Mouse (Mus musculus) c-Kit-negative CD71-positive TER-119-positive erythroid progenitor cells, embryonic 14.5 days (primary cell): ENCODE measurements around the gene 9130019O22Rik.
A peak's percentile ranks its signal among the peaks of the same experiment; 100 is the strongest.
"Not testable (repeated sequence)": the region's sequence is repeated elsewhere in the genome, so short reads cannot be mapped to it uniquely, and the experiment has no call there.

Source experiments
- DNase-seq: peaks from one replicate; pipeline ENCODE4 v3.0.0-alpha.2; 2013; ENCODE audit warnings: low read depth, low spot score

Gene 9130019O22Rik

DNA sequence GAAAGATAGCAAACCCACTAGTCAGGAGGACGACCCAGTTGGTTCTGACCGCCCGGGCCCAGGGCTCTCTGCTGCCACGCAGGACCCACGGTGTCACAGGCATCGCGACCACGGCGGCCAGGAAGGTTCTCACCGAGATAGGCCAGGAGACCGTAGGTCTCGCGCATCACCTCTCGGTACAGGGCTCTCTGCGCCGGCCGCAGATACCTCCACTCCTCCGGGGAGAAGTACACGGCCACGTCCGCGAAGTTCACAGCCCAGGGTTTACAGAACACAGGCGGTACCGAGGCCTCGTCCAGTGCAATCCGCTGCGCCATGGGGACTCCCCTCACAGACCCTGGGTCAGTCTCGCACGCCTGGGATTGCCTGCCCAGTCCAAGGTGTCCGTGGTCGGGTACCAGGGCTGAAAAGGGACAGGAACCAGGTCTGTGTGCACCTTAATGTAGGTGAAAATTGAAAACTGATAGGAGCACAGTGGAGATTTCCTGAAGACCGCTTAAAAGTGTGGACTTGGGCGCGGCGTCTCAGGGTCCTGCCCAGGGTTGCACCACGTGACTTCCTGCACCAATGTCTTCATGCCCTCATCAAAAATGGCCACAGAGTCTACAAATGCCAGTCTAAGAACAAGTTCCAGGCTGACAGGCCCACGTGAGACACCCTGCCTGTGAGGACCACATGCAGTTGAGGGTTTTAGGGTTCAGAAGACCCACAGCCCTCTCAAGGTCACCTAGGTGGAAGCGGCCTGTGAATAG, at the start of gene 9130019O22Rik:
Gene 9130019O22Rik (minus strand): TSS at position 526 of the 752 bp plus-strand sequence.
- peak; percentile 84 for DNase-seq

DNA sequence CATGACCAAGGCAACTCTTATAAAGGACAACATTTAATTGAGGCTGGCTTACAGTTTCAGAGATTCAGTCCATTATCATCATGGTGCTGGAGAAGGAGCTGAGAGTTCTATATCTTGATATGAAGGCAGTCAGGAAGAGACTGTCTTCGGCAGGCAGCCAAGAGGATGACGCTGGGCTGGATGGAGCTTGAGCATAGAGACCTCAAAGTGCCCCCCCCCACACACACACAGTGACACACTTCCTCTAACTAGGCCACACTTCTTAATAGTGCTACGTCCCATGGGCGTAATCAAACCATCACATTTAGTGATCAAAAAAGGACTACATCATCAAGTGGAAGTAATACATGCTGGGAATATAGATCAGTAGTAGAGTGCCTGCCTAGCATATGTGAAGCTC, 48.2 kb upstream of the 9130019O22Rik start:
- DNase-seq: no peak

DNA sequence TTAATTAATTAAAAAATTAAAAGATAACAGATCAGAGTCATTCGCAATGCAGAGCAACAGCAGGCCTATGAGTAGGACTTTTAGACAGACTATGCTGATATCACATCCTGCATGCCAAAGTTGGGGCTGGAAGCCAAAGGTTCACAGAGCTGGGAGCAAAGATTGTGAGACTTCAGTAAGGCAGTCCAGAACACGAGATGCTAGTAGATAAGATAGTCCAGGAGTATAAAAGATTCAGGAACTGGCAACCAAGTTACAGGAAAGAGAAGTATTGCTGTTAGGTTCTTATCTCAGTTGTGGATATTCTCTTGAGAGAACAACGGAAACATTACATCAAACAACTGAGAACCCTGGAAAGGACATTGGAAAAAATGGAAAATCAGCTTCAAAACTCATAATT, 39.4 kb upstream of the 9130019O22Rik start:
- DNase-seq: no peak

DNA sequence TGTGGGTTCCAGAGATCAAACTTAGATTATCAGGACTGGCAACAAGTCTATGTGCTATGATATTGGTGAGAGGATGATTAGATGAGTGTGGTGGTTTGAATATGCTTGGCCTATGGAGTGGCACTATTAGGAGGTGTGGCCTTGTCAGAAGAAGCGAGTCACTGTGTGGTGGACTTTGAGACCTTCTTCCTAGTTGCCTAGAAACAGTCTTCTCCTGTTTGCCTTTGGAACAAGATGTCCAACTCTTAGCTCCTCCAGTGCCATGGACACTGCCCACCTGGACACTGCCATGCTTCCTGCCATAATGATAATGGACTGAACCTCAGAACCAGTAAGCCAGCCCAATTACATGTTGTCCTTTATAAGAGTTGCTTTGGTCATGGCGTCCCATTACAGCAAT, 38.9 kb upstream of the 9130019O22Rik start:
- no peak for DNase-seq

DNA sequence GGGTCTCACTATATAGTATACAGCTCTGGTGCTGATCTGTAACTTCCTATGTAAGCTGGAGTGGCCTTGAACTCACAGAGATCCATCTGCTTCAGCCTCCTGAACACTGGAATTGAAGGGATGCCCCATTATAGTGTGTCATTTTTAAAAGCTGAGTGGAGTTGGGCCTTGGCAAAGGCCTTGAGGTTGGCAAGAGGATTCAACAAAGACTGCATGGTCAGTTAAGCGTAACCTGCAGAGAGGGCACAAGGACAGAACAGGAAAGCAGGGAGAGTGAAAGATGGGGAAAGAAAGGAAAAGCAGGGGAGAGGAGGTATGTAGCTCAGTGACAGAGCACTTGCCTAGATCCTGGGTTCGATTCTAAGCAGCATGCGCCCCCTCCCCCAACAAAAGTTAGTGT, 38.3 kb upstream of the 9130019O22Rik start:
- no peak for DNase-seq

DNA sequence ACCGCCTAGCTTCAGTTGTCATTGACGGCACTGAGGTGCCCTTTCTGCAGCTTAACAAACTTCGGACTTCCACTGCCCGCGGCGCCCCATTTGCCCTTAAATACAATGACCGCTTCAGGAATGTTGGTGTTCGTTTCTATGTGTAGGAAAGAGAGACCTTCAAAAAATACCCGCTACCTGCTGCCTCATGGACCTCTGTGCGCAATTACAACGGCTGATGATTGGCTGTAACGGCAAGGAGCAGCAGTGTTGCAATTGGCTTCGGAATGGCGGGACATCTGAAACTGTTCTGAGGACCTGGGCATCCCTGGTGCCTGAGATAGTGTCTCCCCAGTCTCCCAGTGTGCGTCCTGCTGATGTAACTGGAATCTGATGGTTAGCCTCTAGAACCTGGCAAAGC, 35.3 kb upstream of the 9130019O22Rik start:
- peak; percentile 28 for DNase-seq

DNA sequence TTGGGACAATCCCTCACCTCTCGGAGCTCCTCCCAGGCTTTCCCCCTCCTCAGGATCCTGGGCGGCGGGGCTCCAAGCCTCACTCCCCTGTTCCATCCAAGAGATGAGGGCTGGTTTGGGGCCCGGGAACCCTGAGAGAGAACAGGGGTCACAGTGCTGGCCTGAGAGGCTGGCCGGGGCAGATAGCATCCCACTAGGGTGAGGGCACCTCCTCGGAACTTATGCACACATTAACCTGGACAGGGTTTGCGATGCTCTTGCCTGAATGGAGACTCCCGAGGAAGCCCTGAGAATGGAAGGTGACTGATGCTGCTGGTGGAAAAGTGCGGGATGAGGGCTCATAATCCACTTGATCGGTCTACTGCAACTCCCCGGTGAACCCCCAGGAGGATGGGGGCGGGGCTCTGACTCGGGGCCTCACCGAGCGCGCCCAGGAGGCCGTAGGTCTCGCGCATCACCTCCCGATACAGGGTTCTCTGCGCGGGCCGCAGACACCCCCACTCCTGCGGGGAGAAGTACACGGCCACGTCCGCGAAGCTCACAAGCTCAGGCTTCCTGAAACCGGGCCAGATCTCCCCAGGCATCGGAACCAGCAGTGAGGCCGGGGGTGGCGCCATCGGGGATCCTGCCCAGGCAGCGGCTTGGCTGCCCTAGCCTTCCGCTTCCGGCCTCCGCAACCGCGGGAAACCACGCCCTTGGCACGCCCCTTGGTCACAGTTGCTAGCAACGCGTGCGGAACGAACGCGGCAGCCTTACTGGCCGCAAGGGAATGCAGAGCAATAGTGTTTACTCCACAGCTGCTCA, 34.6 kb upstream of the 9130019O22Rik start, which contains the start of gene Zfp688:
Gene Zfp688 (minus strand): TSS at position 681 of the 804 bp plus-strand sequence.
- peak; percentile 81 for DNase-seq

DNA sequence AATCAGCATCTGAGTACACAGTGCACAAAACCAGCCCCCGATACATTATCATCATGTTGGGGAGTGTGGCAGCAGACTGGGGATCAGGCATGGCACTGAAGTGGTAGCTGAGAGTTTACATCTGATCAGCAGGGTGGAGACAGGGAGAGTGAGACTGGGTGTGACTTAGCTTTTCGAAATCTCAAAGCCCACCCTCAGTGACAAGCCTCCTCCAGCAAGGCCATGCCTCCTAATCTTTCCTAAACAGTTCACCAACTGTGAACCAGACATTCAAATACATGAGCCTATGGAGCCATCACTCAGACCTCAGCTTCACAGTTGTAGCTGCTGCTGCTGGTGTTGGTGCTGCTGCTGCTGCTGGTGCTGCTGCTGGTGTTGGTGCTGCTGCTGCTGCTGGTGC, 24.5 kb upstream of the 9130019O22Rik start:
- DNase-seq: no peak

DNA sequence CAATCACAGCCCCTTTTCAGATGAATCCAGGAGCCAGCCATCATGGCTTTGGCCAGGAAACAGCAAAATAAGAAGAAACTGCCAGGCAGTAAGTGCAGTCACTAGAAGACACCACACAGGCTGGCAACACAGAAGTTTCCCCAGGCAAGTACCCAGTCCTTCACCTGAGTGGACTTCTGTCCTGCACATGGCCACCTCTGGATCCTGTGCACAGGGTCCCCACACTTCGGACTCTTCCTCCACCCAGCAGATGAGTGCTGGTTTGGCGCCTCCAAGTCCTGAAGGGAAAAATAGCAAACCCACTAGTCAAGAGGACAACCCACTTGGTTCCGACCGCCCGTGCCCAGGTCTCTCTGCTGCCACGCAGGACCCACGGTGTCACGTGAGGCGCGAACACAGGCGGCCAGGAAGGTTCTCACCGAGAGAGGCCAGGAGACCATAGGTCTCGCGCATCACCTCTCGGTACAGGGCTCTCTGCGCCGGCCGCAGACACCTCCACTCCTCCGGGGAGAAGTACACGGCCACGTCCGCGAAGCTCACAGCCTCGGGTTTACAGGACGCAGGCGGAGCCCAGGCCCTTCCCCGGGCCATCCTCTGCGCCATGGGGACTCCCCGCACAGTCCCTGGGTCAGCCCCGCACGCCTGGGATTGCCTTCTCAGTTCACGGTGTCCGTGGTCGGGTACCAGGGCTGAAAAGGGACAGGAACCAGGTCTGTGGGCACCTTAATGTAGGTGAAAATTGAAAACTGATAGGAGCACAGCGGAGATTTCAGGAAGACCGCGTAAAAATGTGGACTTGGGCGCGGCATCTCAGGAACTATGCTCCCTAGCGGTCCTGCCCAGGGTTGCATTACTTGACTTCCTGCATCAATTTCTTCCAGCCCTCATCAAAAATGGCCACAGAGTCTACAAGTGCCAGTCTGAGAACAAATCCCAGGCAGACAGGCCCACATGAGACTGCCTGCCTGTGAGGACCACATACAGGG, 19.3 kb upstream of the 9130019O22Rik start, which contains the start of gene Zfp764:
Gene Zfp764 (minus strand): TSS at position 821 of the 986 bp plus-strand sequence.
- DNase-seq: not testable (repeated sequence)

DNA sequence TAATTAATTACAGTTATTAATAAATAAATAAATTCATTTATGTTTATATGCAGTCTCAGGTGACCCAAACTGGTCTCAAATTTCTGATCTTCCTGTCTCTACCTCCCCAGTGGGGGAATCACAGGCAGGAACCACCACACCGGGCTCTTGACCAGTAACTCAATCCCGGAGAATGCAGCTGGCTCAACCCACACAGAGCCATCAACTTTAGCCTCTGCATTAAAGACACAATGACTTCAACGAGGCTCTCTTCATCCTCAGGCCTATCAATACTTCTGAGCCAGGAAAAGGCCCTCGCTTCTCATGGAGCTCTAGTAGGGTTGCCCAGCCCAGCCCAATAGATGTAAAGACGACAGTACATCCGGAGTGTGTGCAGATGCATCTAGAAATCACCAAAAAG, 17.1 kb upstream of the 9130019O22Rik start:
- DNase-seq: not testable (repeated sequence)

DNA sequence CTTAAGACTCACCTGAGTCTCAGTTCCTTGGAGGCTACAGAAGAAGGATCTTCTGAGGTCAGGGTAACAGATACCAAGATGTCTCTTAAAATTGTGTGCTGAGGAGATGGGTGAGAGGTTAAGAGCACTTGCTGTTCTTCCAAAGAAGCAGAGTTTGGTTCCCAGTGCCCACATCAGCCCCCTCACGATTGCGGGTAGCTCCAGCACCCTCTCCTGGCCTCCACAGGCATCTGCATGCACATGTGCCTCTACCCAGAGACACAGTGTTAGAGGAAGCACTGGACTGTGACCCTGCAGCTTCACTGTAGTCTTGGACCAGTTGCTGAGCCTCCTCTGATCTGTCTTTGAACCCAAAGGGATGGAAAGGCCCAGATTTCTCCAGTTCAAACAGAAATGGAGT, 16.0 kb upstream of the 9130019O22Rik start:
- no peak for DNase-seq

DNA sequence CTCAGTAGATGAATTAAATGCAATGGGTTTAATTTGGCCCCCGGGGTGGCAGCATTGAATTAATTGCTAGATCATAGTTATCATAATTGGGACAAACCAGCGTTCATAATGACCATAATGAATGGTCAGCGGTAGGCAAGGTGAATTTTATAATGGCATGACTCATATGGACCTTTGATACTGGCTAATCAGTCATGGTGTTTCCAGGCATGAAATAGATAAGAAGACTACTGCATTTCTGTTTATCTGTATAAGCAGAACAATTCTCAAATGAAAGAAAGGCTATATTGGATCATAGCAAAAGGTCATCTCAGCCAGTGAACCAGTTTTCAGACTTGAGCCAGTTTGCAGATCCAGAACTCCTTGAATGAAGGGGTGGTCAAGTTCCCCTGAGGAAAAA, 13.4 kb upstream of the 9130019O22Rik start:
- no peak for DNase-seq

DNA sequence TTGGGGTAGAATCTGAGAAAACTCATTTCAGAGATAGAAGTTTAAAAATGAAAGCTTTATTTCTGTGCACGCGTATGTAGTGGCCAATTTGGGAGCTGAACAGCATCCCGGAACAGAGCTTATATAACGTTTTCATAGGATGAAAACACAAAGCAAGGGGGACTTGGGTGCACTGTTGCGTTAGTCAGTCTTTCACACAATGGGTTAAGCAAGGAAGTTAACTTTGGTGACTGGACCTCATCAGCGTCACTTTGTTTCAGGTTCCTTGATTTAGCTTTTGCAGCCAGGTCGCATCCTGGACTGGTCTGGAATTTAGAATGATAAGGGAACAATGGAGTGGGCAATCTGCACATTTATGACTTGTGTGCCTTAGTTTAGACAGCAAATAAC, 7.0 kb upstream of the 9130019O22Rik start:
- DNase-seq: no peak

DNA sequence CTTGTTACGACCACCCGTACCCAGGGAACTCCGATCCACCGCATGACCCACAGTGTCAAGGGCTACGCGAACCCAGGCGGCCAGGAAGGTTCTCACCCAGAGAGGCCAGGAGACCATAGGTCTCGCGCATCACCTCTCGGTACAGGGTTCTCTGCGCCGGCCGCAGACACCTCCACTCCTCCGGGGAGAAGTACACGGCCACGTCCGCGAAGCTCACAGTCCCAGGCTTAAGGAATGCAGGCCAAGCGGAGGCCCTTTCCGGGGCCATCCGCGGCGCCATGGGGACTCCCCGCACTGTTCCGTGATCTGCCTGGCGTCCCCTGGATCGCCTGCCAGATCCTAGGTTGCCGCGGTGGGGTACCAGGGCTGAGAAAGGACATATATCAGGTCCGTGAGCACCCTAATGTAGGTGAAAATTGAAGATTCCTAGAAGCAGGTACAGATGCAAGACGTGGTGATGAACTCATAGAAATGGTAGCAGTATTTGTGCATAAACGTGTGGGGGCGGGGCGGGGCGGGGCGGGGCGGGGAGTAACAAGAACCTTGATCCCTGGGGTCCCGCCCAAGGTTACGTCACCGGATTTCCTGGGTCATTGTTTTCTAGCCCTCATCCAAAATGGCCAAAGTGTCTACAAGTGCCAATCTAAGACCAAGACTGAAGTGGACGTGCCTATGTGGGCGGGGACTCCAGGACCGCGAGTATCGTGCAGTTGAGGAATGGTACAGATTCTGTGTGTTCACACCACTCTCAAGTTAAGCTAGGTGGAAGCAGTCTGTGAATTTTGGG, 6.4 kb upstream of the 9130019O22Rik start, which contains the start of gene E430018J23Rik:
Gene E430018J23Rik (minus strand): TSS at position 473 of the 787 bp plus-strand sequence.
- peak; percentile 72 for DNase-seq

DNA sequence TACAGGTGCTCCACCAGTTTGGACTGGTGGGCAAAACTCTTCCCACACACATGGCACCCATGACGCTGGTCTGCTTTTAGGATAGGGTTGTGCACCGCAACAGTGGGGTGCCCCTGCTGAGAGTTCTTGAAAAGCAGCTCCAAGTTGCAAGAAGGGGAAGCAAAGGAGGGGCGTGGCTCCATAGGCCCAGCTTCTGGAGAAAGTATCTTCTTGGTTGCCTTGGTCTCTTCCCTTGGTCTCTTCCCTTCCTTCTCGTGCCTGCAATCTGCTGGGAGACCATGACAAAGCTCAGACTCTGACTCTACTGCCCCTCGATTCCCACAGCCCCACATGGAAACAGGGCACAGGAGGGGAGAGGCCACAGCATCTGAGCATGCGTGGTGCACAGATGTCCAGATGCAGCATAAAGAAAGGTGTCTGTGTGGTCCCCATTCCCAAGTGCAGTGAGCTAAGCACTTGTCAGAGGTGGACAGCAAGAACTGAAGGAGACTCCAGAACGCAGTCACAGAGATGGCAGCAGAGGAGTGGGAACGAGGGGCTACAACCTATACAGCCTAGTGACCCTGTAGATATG, 5.4 kb upstream of the 9130019O22Rik start:
- DNase-seq: no peak

DNA sequence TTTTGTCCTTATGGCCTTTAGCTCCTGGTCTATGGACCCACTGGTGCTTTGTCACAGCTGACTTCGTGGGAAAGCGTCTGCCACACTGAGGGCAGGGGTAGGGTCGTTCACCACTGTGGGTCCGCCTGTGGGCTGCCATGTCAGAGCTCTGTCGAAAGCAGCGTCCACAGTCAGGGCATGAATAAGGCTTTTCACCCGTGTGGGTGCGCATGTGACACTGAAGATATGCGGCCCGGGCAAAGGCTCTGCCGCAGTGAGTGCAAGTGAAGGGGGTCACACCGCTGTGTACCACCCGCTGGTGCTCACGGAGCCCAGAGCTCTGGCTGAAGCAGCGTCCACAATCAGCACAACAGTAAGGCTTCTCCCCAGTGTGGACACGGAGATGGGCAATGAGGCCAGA, 4.6 kb upstream of the 9130019O22Rik start:
- DNase-seq: no peak

DNA sequence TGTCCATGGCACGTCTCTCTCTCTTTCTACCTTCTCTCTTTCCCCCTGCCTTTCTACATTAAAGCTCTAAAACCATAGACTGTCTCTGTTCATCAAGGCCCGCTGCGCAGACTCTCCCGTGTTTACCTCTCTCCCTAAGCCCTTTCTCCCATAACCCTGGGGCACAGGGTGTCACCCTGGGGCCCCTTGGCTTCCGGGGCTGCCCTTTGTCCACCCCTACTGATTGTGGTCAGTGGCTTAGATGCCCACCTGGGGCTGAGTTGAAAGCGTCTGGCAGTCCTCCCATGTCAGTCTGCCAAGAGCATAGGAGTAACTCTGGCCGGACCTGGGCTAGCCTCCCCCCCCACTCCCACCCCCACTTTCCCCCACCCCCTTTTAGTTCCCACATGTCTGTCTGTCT, 3.3 kb upstream of the 9130019O22Rik start:
- no peak for DNase-seq

DNA sequence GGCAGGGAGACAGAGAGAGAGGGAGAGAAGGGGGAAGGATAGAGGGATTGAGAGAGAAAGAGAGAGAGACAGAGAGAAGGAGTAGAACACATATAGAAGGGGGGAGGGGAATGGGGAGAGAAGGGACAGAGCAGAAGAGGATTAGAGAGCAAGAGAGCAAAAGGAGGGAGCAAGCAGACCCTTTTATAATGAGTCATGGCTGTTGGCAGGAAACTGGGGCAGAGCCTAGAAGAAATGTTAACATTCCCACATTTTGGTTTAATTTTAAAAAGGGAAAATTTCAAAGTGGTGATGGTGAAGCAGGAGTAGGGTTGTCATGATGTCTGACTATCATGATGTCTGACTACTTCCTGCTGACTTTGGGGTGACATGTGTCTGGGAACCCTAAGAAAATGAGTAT, 1.2 kb upstream of the 9130019O22Rik start:
- not testable (repeated sequence) for DNase-seq

DNA sequence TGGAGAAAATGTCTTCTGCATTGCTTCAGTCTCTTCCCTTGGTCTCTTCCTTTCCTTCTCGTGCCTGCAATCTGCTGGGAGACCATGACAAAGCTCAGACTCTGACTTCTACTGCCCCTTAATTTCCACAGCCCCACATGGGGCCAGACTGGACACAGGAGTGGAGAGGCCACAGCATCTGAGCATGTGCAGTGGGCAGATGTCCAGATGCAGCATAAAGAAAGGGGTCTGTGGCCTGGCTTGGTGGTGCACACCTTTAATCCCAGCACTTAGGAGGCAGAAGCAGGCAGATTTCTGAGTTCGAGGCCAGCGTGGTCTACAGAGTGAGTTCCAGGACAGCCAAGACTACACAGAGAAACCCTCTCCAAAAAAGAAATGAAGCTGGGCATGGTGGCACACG, 1.4 kb downstream of the 9130019O22Rik start:
- not testable (repeated sequence) for DNase-seq

DNA sequence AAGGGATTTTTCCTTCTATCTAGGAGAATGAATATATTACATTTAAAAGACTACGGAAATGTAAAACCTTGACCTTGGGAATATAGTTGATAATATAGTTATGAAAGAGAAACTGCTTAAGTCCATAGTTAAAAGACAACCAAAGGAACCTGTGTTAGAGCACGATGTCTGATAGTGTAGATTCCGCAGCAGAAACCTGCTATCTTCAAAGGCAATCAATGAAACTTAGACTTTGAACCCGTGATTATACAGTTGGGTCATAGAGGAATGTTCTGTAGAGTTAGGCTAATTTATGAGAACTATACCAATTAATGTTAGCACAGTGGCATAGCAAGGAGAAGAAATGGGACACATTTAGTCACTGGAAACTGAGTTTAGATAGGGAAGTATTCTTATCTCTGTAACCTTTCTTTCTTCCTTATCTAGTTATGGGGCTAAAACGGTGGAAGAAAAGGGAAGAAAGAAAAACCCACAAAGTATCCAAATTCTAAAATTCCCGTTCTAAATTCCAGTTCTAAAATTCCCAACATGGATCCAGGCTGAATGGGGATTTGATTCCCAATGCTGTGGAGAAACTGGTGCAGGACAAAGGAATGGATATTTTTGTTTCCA, 8.6 kb downstream of the 9130019O22Rik start:
- no peak for DNase-seq
